Mouse (Mus musculus): ENCODE data around the gene Rab3a.

Gene Rab3a

DNA sequence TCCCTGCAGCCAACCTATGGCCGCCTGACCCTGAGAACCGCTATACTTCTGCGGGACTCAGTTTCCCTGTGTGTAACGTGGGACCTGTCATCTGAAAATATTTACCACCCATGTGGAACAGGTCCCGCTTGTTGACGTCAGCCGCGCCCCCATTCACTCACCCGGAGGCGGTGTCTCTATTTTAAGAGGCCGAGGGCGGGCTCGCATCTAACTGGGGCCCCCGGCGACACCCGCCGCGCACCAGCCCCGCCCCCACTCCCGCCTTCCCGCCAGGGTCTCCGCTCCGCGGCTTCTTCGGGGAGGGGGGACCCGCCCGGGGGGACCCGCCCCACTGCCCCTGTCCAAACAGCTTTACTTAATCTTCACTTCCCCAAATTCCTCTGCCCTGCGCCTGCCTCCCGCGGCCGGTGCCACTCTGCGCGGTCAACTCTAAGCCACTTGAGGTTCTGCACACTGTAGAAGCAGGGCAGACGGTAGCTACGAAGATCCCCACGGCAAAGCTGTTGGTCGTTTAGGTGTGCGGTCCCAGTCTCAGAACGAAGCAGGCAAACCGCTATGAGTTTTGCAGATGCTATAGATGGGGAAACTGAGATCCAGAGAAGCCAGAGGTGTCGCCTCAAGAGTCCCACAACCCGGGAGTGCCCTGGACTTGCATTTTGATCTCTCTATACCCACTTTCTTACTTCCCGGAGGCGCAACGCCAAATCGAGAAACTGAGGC is 49.4 kb downstream of the Rab3a start:
- peak; percentile 39 for DNase-seq

DNA sequence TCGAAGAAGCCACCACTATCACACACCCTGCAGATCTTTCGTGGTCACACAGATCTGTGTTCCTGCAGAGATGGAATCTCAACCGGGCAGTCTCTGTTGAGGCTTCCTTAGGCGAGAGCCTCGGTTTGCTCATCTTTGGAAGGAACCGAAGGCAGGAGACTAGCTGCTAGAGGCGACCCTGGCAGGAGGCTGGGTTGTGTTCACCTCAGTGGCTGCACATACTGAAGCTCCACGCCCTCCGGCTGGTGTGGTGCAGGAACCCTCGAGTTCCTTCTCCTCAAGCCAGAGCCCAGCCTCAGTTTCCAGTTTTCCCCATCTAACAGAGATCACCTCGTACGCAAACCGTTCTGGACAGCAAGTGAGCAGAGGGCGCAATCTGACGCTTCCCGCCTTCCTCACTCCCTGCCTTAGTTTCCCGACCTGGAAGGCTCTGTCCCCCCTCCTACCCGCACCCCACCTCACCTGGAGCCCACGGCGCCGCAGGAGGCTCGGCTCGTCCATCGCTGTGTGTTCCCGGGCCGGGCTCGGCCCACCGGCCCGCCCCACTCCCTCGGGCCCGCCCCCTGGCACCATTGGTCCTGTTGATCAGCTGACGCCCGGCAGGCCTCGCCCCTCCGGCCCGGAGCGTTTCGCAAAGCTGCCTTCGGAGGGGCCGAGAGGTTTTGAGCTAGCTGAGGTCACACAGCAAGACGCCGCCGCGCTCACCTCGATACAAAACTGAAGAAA is 50.2 kb downstream of the Rab3a start, which contains the start of gene Mast3:
Mast3 (minus strand) TSS at position 574 of the 726 bp plus-strand sequence.
- DNase-seq: peak; percentile 56

DNA sequence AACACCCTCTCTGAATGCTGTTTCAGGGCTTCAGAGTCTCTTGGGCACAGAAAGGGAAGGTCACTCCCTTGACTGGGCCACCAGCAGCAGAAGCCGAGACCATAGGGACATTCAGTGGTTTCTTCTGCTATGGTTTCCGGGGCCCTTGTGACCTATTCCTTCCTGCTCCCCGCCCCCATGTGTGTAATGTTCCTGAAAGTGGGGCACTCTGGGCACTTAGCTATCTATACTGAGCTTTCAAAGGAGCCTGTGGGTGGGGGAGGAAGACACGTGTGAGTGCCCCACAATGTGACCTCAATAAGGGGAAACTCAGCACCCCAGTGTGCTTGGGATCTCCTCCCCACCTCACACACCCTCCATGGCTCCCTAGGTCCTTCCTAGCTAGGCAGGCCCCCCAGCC is 52.1 kb downstream of the Rab3a start:
- no peak for DNase-seq

DNA sequence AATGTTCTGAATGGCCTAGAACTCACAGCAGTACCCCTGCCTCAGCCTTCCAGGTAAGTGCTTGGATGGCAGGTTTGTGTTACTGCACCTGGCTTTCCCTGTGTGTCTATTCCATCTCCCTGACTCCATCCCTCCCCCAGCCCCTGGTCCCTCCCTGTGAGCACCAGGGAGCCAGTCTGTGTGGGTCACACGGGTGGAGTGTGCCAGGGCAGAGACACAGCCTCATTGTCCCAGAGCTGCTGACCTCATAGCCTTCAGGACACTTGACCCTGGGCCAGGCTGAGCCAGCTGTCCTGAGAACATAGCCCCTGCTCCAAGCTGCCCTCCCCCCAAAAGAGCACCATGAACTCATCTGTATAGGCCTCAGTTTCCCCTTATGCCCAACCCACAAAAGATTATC is 52.8 kb downstream of the Rab3a start:
- peak; percentile 45 for DNase-seq

DNA sequence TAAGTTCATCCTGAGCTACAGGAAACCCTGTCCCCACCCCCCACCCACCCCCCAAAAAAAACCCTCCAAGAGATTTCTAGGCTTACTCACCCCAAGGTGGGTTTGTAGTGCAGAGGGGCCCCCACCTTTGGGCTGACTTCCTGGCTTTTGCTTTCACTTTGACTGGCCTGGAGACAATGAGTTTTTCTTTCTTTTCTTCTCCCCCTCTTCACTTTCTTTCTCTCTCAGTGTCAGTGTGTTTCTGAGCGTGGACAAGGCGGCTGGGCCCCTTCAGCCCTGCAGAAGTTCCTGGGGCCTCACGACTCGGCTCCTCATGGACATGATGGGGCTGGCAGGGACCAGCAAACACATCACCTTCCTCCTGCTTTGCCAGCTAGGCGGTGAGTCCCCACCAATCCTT is 53.8 kb downstream of the Rab3a start, which contains the start of gene Il12rb1:
Il12rb1 (plus strand) TSS at position 211 of the 400 bp plus-strand sequence.
- DNase-seq: no peak
